Mouse (Mus musculus): ENCODE measurements around the gene Zfp385c. TPM values are rescaled to one million over a fixed set of nuclear protein-coding genes. Genes with fewer than 3 reads are reported as not detected.

Gene Zfp385c
- polyA plus RNA-seq, 1 experiment from 2014 or later = 0.34 TPM

- H3K4me3 ChIP-seq = no peak overlapping the region
- 0 out of 2 replicates have a peak, but pooled peaks cover 2% of the 10 kb centered on the region for H3K4me1 ChIP-seq
- 87% methylated on average over 10 of the region's 10 CpGs for WGBS
- no peak for ATAC-seq (ENCODE audit: low FRiP score, low read depth)
- H3K4me2 ChIP-seq (replicated peaks) = no peak overlapping the region
- no peaks in the 10 kb centered on the region for H3K27me3 ChIP-seq
- H3K36me3 ChIP-seq = peaks cover 28% of the 10 kb centered on the region
- H3K27ac ChIP-seq (replicated peaks) = peak overlapping the region; percentile 49; the same call in 1 of the 2 replicates
- H3K9me3 ChIP-seq = no peaks in the 10 kb centered on the region
- H3K9ac ChIP-seq (replicated peaks) = no peak overlapping the region
Observed at GRCm38 (mm10) chr11:100605451-100605850, 86.8 kb downstream of the Zfp385c start.

- WGBS = 76% methylated on average over 4 of the region's 4 CpGs
- peaks cover 33% of the 10 kb centered on the region for H3K36me3 ChIP-seq
- H3K9me3 ChIP-seq = no peaks in the 10 kb centered on the region
- no peak overlapping the region for H3K4me2 ChIP-seq (replicated peaks)
- no peak overlapping the region for H3K27ac ChIP-seq (replicated peaks)
- no peak overlapping the region for H3K9ac ChIP-seq (replicated peaks)
- H3K27me3 ChIP-seq = no peaks in the 10 kb centered on the region
- no peak overlapping the region for H3K4me3 ChIP-seq
- 0 out of 2 replicates have a peak, but pooled peaks cover 2% of the 10 kb centered on the region for H3K4me1 ChIP-seq
- ATAC-seq (ENCODE audit: low FRiP score, low read depth) = no peak
Observed at GRCm38 (mm10) chr11:100604321-100605005, 87.8 kb downstream of the Zfp385c start.

GRCm38 (mm10) chr11:100603813-100604212 is 88.4 kb downstream of the Zfp385c start:
- WGBS = 87% methylated on average over 8 of the region's 8 CpGs

GRCm38 (mm10) chr11:100603155-100603554 is 89.1 kb downstream of the Zfp385c start:
- H3K27ac ChIP-seq (replicated peaks) = no peak overlapping the region
- no peak overlapping the region for H3K4me3 ChIP-seq
- H3K4me1 ChIP-seq = 0 out of 2 replicates have a peak, but pooled peaks cover 2% of the 10 kb centered on the region
- whole genome bisulfite sequencing = 90% methylated on average over 9 of the region's 9 CpGs
- H3K4me2 ChIP-seq (replicated peaks) = no peak overlapping the region
- no peaks in the 10 kb centered on the region for H3K27me3 ChIP-seq
- no peak overlapping the region for H3K9ac ChIP-seq (replicated peaks)
- no peak for ATAC-seq (ENCODE audit: low FRiP score, low read depth)
- no peaks in the 10 kb centered on the region for H3K9me3 ChIP-seq
- peaks cover 43% of the 10 kb centered on the region for H3K36me3 ChIP-seq

More at GRCm38 (mm10) chr11:100603813-100604212, 88.4 kb downstream of the Zfp385c start:
- H3K36me3 ChIP-seq = peaks cover 39% of the 10 kb centered on the region
- H3K9me3 ChIP-seq = no peaks in the 10 kb centered on the region
- H3K27ac ChIP-seq (replicated peaks) = no peak overlapping the region
- H3K4me2 ChIP-seq (replicated peaks) = no peak overlapping the region
- no peak overlapping the region for H3K4me3 ChIP-seq
- 0 out of 2 replicates have a peak, but pooled peaks cover 2% of the 10 kb centered on the region for H3K4me1 ChIP-seq
- ATAC-seq (ENCODE audit: low FRiP score, low read depth) = no peak
- H3K27me3 ChIP-seq = no peaks in the 10 kb centered on the region
- no peak overlapping the region for H3K9ac ChIP-seq (replicated peaks)

GRCm38 (mm10) chr11:100601372-100601771 is 90.9 kb downstream of the Zfp385c start:
- ATAC-seq (ENCODE audit: low FRiP score, low read depth) = no peak
- H3K4me3 ChIP-seq = no peak overlapping the region
- WGBS = 94% methylated on average over 3 of the region's 3 CpGs
- H3K36me3 ChIP-seq = peaks cover 58% of the 10 kb centered on the region
- H3K9me3 ChIP-seq = no peaks in the 10 kb centered on the region
- no peak overlapping the region for H3K9ac ChIP-seq (replicated peaks)
- no peak overlapping the region for H3K4me2 ChIP-seq (replicated peaks)
- 0 out of 2 replicates have a peak, but pooled peaks cover 2% of the 10 kb centered on the region for H3K4me1 ChIP-seq
- no peak overlapping the region for H3K27ac ChIP-seq (replicated peaks)
- no peaks in the 10 kb centered on the region for H3K27me3 ChIP-seq

- Histone ChIP-seq H3K9me3 (no peaks in the 10 kb centered on the region), H3K4me2 (replicated peaks) (no peak overlapping the region), H3K27me3 (no peaks in the 10 kb centered on the region), H3K9ac (replicated peaks) (no peak overlapping the region), H3K4me1 (no peaks in the 10 kb centered on the region), H3K27ac (replicated peaks) (no peak overlapping the region), H3K36me3 (peaks cover 86% of the 10 kb centered on the region), H3K4me3 (no peak overlapping the region)
- no peak for ATAC-seq (ENCODE audit: low FRiP score, low read depth)
- 94% methylated on average over 4 of the region's 4 CpGs for WGBS
Observed at GRCm38 (mm10) chr11:100598074-100598473, 94.2 kb downstream of the Zfp385c start.

- Histone ChIP-seq H3K4me2 (replicated peaks) (no peak overlapping the region), H3K9ac (replicated peaks) (no peak overlapping the region), H3K27me3 (no peaks in the 10 kb centered on the region), H3K4me1 (no peaks in the 10 kb centered on the region), H3K9me3 (no peaks in the 10 kb centered on the region), H3K36me3 (peaks cover 99% of the 10 kb centered on the region), H3K4me3 (no peak overlapping the region), H3K27ac (replicated peaks) (no peak overlapping the region)
- ATAC-seq (ENCODE audit: low FRiP score, low read depth) = no peak
- WGBS = 80% methylated on average over 4 of the region's 4 CpGs
Observed at GRCm38 (mm10) chr11:100595533-100595932, 96.7 kb downstream of the Zfp385c start.

GRCm38 (mm10) chr11:100594608-100595007 is 97.6 kb downstream of the Zfp385c start:
- Histone ChIP-seq H3K4me3 (no peak overlapping the region), H3K9ac (replicated peaks) (no peak overlapping the region), H3K4me1 (no peaks in the 10 kb centered on the region), H3K27ac (replicated peaks) (no peak overlapping the region), H3K4me2 (replicated peaks) (no peak overlapping the region), H3K27me3 (no peaks in the 10 kb centered on the region), H3K36me3 (peaks cover 97% of the 10 kb centered on the region), H3K9me3 (no peaks in the 10 kb centered on the region)
- ATAC-seq (ENCODE audit: low FRiP score, low read depth) = no peak
- WGBS = 96% methylated on average over 7 of the region's 7 CpGs

- peaks cover 96% of the 10 kb centered on the region for H3K36me3 ChIP-seq
- no peak overlapping the region for H3K4me3 ChIP-seq
- H3K9ac ChIP-seq (replicated peaks) = no peak overlapping the region
- H3K27ac ChIP-seq (replicated peaks) = no peak overlapping the region
- 93% methylated on average over 11 of the region's 11 CpGs for WGBS
- H3K4me2 ChIP-seq (replicated peaks) = no peak overlapping the region
- no peaks in the 10 kb centered on the region for H3K27me3 ChIP-seq
- H3K9me3 ChIP-seq = no peaks in the 10 kb centered on the region
- no peak for ATAC-seq (ENCODE audit: low FRiP score, low read depth)
- H3K4me1 ChIP-seq = no peaks in the 10 kb centered on the region
Observed at GRCm38 (mm10) chr11:100592346-100593046, 99.8 kb downstream of the Zfp385c start.

- H3K9ac ChIP-seq (replicated peaks) = no peak overlapping the region
- no peaks in the 10 kb centered on the region for H3K27me3 ChIP-seq
- no peak overlapping the region for H3K4me3 ChIP-seq
- H3K4me2 ChIP-seq (replicated peaks) = no peak overlapping the region
- no peak for ATAC-seq (ENCODE audit: low FRiP score, low read depth)
- H3K4me1 ChIP-seq = no peaks in the 10 kb centered on the region
- 100% methylated on average over 2 of the region's 2 CpGs for WGBS
- H3K27ac ChIP-seq (replicated peaks) = no peak overlapping the region
- no peaks in the 10 kb centered on the region for H3K9me3 ChIP-seq
- peaks cover 97% of the 10 kb centered on the region for H3K36me3 ChIP-seq
Observed at GRCm38 (mm10) chr11:100588462-100588861, 103.8 kb downstream of the Zfp385c start.

- H3K27me3 ChIP-seq = no peaks in the 10 kb centered on the region
- WGBS = 97% methylated on average over 3 of the region's 3 CpGs
- no peak overlapping the region for H3K27ac ChIP-seq (replicated peaks)
- no peaks in the 10 kb centered on the region for H3K9me3 ChIP-seq
- no peak overlapping the region for H3K4me2 ChIP-seq (replicated peaks)
- no peak overlapping the region for H3K4me3 ChIP-seq
- H3K9ac ChIP-seq (replicated peaks) = no peak overlapping the region
- H3K4me1 ChIP-seq = no peaks in the 10 kb centered on the region
- ATAC-seq (ENCODE audit: low FRiP score, low read depth) = no peak
- peaks cover 97% of the 10 kb centered on the region for H3K36me3 ChIP-seq
Observed at GRCm38 (mm10) chr11:100585148-100585547, 107.1 kb downstream of the Zfp385c start.

GRCm38 (mm10) chr11:100584561-100584961 is 107.7 kb downstream of the Zfp385c start:
- ATAC-seq (ENCODE audit: low FRiP score, low read depth) = no peak
- Histone ChIP-seq H3K4me2 (replicated peaks) (no peak overlapping the region), H3K9me3 (no peaks in the 10 kb centered on the region), H3K36me3 (peaks cover 97% of the 10 kb centered on the region), H3K9ac (replicated peaks) (no peak overlapping the region), H3K27me3 (no peaks in the 10 kb centered on the region), H3K27ac (replicated peaks) (no peak overlapping the region), H3K4me3 (no peak overlapping the region), H3K4me1 (no peaks in the 10 kb centered on the region)
- WGBS = 96% methylated on average over 7 of the region's 7 CpGs
